In genomic region chr10:42308687-42308987, GRCm38 (mm10) we compare ENCODE assay signal across 8 mouse cellular contexts. TPM values are rescaled to one million over a fixed set of nuclear protein-coding genes. Genes with fewer than 3 reads are reported as not detected.
DNase-seq lines count a peak whose midpoint lies in the region; ATAC-seq lines count a peak whose summit lies in the region.

No protein-coding gene starts in this region.

- H3K36me3 ChIP-seq in neural tube, embryonic 11.5 days (ENCODE audit: control insufficient read depth, insufficient read depth, low read length) = no peaks in the 10 kb centered on the region
- no peaks in the 10 kb centered on the region for H3K36me3 ChIP-seq in limb, embryonic 15.5 days

- H3K27ac ChIP-seq in neural tube, embryonic 11.5 days (ENCODE audit: low read depth, low read length) = no peak overlapping the region
- no peak overlapping the region for H3K27ac ChIP-seq in limb, embryonic 15.5 days

- no peak overlapping the region; the same call in 1 of the 2 replicates for H3K4me3 ChIP-seq in neural tube, embryonic 11.5 days (ENCODE audit: low read depth, low read length)
- H3K4me3 ChIP-seq in limb, embryonic 15.5 days = peak overlapping the region; percentile 31

- WGBS in neural tube, embryonic 11.5 days = 29% methylated on average over 8 of the region's 8 CpGs
- WGBS in limb, embryonic 15.5 days = 33% methylated on average over 8 of the region's 8 CpGs

- H3K4me1 ChIP-seq in neural tube, embryonic 11.5 days (ENCODE audit: control insufficient read depth, insufficient read depth, low read length) = no peaks in the 10 kb centered on the region
- 0 out of 2 replicates have a peak, but pooled peaks cover 2% of the 10 kb centered on the region for H3K4me1 ChIP-seq in limb, embryonic 15.5 days

- no peak overlapping the region for H3K9ac ChIP-seq in neural tube, embryonic 11.5 days (ENCODE audit: low read length)
- no peak overlapping the region for H3K9ac ChIP-seq in limb, embryonic 15.5 days

- peak; percentile 41; the same call in 1 of the 2 replicates for ATAC-seq in frontal cortex, adult (ENCODE audit: low TSS enrichment)
- ATAC-seq in neural tube, embryonic 11.5 days (ENCODE audit: insufficient read depth, low FRiP score, low TSS enrichment) = no peak
- no peak for ATAC-seq in limb, embryonic 15.5 days (ENCODE audit: insufficient number of reproducible peaks, low FRiP score, low TSS enrichment, low read depth)

- no peaks in the 10 kb centered on the region for H3K9me3 ChIP-seq in neural tube, embryonic 11.5 days (ENCODE audit: control insufficient read depth, low read length)
- no peaks in the 10 kb centered on the region for H3K9me3 ChIP-seq in limb, embryonic 15.5 days

- no peak for DNase-seq in frontal cortex, adult 2 months (ENCODE audit: extremely low spot score in 1 of 2, low spot score in 1 of 2)
- DNase-seq in neural tube, embryonic 11.5 days (ENCODE audit: low spot score) = no peak
- no peak for DNase-seq in neural tube, embryonic 10.5 days (ENCODE audit: extremely low spot score, low spot score)
- peak; percentile 16 for DNase-seq in testis, postnatal 14 days (ENCODE audit: low spot score)
- no peak for DNase-seq in retina, postnatal 1 day
- no peak for DNase-seq in c-Kit-positive CD71-positive TER-119-positive erythroid progenitor cells, embryonic 14.5 days (ENCODE audit: low spot score)

- H3K4me2 ChIP-seq in neural tube, embryonic 11.5 days (ENCODE audit: low read depth) = peak overlapping the region; percentile 31
- peak overlapping the region; percentile 45 for H3K4me2 ChIP-seq in limb, embryonic 15.5 days

- no peaks in the 10 kb centered on the region for H3K27me3 ChIP-seq in neural tube, embryonic 11.5 days (ENCODE audit: control insufficient read depth, insufficient read depth, low read length)
- H3K27me3 ChIP-seq in limb, embryonic 15.5 days = peaks cover 9% of the 10 kb centered on the region

RNA-seq across cellular contexts. Expression of gene Foxo3, which starts 32.1 kb away (rescaled TPM):
- polyA plus RNA-seq in frontal cortex, adult 2 months (2012; rRNA removed) = 24.9 and 28.3 TPM in 2 replicates
- polyA plus RNA-seq in neural tube, embryonic 11.5 days (2014; fragmentation: Nextera tagmentation; extraction: Ambion mirVana) = 3.9 and 4.9 TPM in 2 replicates
- polyA plus RNA-seq in limb, embryonic 15.5 days (2015; fragmentation: Nextera tagmentation; extraction: Ambion mirVana) = 9.0 and 10.2 TPM in 2 replicates
